Mouse (Mus musculus) liver, embryonic 14.5 days (tissue): Measurements from ENCODE around the gene Stat6.

Source experiments
- CTCF ChIP-seq: IDR thresholded peaks from 2 replicates; pipeline ENCODE4 v1.5.1; 2016; ENCODE audit warnings: antibody characterized with exemption, low read depth, control low read depth
- EP300 ChIP-seq: IDR thresholded peaks from 2 replicates; pipeline ENCODE4 v1.6.1; 2016; ENCODE audit warnings: antibody characterized with exemption, low read depth

GRCm38 (mm10) chr10:127598607-127599006, 44.2 kb upstream of the Stat6 start:
- no peak for TF ChIP-seq EP300
- no peak for TF ChIP-seq CTCF
